Mouse (Mus musculus): Measurements from ENCODE around the gene Pdik1l. TPM values are rescaled to one million over a fixed set of nuclear protein-coding genes. Genes with fewer than 3 reads are reported as not detected.

Gene Pdik1l
- polyA plus RNA-seq, 1 experiment: 12.2 TPM

DNA sequence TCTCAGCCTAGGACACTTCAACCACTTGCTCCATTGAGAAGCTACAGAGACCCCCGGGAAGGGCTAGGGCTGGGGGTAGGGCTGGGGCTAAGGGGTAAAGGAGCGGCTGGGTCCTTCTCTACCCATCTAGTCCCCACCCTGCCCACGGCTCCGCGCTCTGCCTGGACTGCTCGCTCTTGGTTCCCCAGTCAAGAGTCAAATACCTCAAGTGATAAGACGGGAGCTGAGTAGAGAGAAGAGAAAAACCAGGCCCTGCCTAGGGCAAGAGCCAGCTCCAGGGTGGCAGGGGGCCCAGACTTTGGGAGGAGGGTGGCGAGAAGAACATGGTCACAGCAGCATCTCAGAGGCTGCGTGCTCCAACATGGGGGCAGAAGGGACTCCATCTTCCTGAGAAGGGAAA lies 27.8 kb upstream of the Pdik1l start:
- no peak overlapping the region for H3K27ac ChIP-seq (ENCODE audit: insufficient read depth, low read depth, low read length)
- H3K4me3 ChIP-seq (ENCODE audit: insufficient read depth, low read length): no peak overlapping the region
- no peak for TF ChIP-seq POLR2A (IDR thresholded peaks at IDR 0.05; ENCODE audit: borderline replicate concordance, low read depth, low read length)
- TF ChIP-seq CTCF (IDR thresholded peaks at IDR 0.05; ENCODE audit: low read depth, low read length): no peak
- no peaks in the 10 kb centered on the region for H3K4me1 ChIP-seq (ENCODE audit: control insufficient read depth, insufficient read depth, low read length)

- Histone ChIP-seq H3K4me3 (ENCODE audit: insufficient read depth, low read length) (no peak within 1 kb of the TSS), H3K27ac (ENCODE audit: insufficient read depth, low read depth, low read length) (no peak within 1 kb of the TSS), H3K4me1 (ENCODE audit: control insufficient read depth, insufficient read depth, low read length) (no peaks in the 10 kb centered on the region)
- TF ChIP-seq POLR2A (IDR thresholded peaks at IDR 0.05; ENCODE audit: borderline replicate concordance, low read depth, low read length) (no peak), CTCF (IDR thresholded peaks at IDR 0.05; ENCODE audit: low read depth, low read length) (no peak)
These were observed 27.2 kb upstream of the Pdik1l start, which contains the start of gene Trim63 for GRCm38 (mm10) chr4:134314876-134315275. Gene Trim63, plus strand, starts transcription at chr4:134315120.

DNA sequence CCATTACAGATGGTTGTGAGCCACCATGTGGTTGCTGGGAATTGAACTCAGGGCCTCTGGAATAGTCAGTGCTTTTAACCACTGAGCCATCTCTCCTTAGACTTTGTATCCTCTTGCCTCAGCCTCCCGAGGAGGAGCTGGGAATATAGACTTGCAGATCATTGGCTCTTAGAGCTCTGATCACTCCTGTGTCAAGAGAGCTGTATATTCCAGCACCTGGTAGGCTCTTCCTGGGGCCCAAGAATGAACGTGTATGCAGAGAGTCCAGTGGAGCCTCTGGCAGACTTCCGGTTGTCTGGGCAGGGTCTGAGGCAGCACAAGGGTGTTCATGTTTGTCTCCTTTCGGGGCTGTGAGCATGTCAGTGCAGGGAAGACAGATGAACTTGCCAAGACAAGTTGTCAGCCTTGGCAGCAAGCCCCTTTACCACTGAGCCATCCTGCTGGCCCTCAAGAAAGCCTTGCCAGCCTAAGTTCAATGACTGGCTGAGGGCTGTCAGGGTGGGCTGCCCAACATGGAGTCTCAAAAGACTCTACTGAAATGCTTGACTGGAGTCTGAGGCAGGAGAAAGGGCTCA lies 26.5 kb upstream of the Pdik1l start:
- Histone ChIP-seq H3K27ac (ENCODE audit: insufficient read depth, low read depth, low read length) (no peak overlapping the region), H3K4me1 (ENCODE audit: control insufficient read depth, insufficient read depth, low read length) (no peaks in the 10 kb centered on the region), H3K4me3 (ENCODE audit: insufficient read depth, low read length) (no peak overlapping the region)
- TF ChIP-seq CTCF (IDR thresholded peaks at IDR 0.05; ENCODE audit: low read depth, low read length) (no peak), POLR2A (IDR thresholded peaks at IDR 0.05; ENCODE audit: borderline replicate concordance, low read depth, low read length) (no peak)

GRCm38 (mm10) chr4:134312901-134313300 lies 25.2 kb upstream of the Pdik1l start:
- TF ChIP-seq CTCF (IDR thresholded peaks at IDR 0.05; ENCODE audit: low read depth, low read length) (peak; percentile 28; the same call in 1 of the 2 replicates), POLR2A (IDR thresholded peaks at IDR 0.05; ENCODE audit: borderline replicate concordance, low read depth, low read length) (no peak)
- H3K27ac ChIP-seq (ENCODE audit: insufficient read depth, low read depth, low read length): no peak overlapping the region
- peaks cover 5% of the 10 kb centered on the region; the same call in 1 of the 2 replicates for H3K4me1 ChIP-seq (ENCODE audit: control insufficient read depth, insufficient read depth, low read length)
- no peak overlapping the region for H3K4me3 ChIP-seq (ENCODE audit: insufficient read depth, low read length)

- Histone ChIP-seq H3K4me3 (ENCODE audit: insufficient read depth, low read length) (no peak overlapping the region), H3K4me1 (ENCODE audit: control insufficient read depth, insufficient read depth, low read length) (peaks cover 7% of the 10 kb centered on the region), H3K27ac (ENCODE audit: insufficient read depth, low read depth, low read length) (no peak overlapping the region)
- TF ChIP-seq CTCF (IDR thresholded peaks at IDR 0.05; ENCODE audit: low read depth, low read length) (no peak), POLR2A (IDR thresholded peaks at IDR 0.05; ENCODE audit: borderline replicate concordance, low read depth, low read length) (no peak)
These were observed 24.6 kb upstream of the Pdik1l start for GRCm38 (mm10) chr4:134312341-134312740.

GRCm38 (mm10) chr4:134311784-134312183 lies 24.1 kb upstream of the Pdik1l start:
- H3K4me1 ChIP-seq (ENCODE audit: control insufficient read depth, insufficient read depth, low read length): peaks cover 13% of the 10 kb centered on the region
- TF ChIP-seq POLR2A (IDR thresholded peaks at IDR 0.05; ENCODE audit: borderline replicate concordance, low read depth, low read length) (no peak), CTCF (IDR thresholded peaks at IDR 0.05; ENCODE audit: low read depth, low read length) (no peak)
- H3K27ac ChIP-seq (ENCODE audit: insufficient read depth, low read depth, low read length): no peak overlapping the region
- H3K4me3 ChIP-seq (ENCODE audit: insufficient read depth, low read length): no peak overlapping the region

GRCm38 (mm10) chr4:134310656-134311055 lies 23.0 kb upstream of the Pdik1l start:
- Histone ChIP-seq H3K4me3 (ENCODE audit: insufficient read depth, low read length) (no peak overlapping the region), H3K27ac (ENCODE audit: insufficient read depth, low read depth, low read length) (no peak overlapping the region)
- TF ChIP-seq POLR2A (IDR thresholded peaks at IDR 0.05; ENCODE audit: borderline replicate concordance, low read depth, low read length) (no peak), CTCF (IDR thresholded peaks at IDR 0.05; ENCODE audit: low read depth, low read length) (no peak)

DNA sequence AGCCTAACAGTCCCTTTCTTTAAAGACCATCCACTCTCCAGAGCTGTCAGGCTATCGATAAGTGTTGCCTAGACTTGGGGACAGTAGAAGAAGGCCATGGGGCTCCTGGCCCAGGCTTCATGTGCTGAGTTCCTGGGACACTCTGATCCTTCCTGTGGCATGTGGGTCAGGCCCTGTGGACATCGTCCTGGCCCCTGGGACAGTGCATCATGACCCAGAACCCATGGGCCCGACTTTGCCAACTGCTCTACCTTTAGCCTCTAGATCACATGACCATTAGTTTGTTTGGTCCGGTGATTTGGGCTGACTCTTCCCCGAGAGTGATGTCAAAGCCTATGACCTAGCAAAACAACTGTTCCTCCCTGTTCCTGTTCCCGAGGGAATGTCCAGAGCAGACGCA lies 22.4 kb upstream of the Pdik1l start:
- Histone ChIP-seq H3K4me3 (ENCODE audit: insufficient read depth, low read length) (no peak overlapping the region), H3K27ac (ENCODE audit: insufficient read depth, low read depth, low read length) (no peak overlapping the region), H3K4me1 (ENCODE audit: control insufficient read depth, insufficient read depth, low read length) (peaks cover 13% of the 10 kb centered on the region)
- TF ChIP-seq POLR2A (IDR thresholded peaks at IDR 0.05; ENCODE audit: borderline replicate concordance, low read depth, low read length) (no peak), CTCF (IDR thresholded peaks at IDR 0.05; ENCODE audit: low read depth, low read length) (no peak)

More at GRCm38 (mm10) chr4:134310656-134311055, 23.0 kb upstream of the Pdik1l start:
- peaks cover 13% of the 10 kb centered on the region for H3K4me1 ChIP-seq (ENCODE audit: control insufficient read depth, insufficient read depth, low read length)

- Histone ChIP-seq H3K4me1 (ENCODE audit: control insufficient read depth, insufficient read depth, low read length) (peaks cover 13% of the 10 kb centered on the region), H3K4me3 (ENCODE audit: insufficient read depth, low read length) (peak overlapping the region; percentile 17; the same call in 1 of the 2 replicates), H3K27ac (ENCODE audit: insufficient read depth, low read depth, low read length) (peak overlapping the region; percentile 72)
- TF ChIP-seq POLR2A (IDR thresholded peaks at IDR 0.05; ENCODE audit: borderline replicate concordance, low read depth, low read length) (no peak), CTCF (IDR thresholded peaks at IDR 0.05; ENCODE audit: low read depth, low read length) (no peak)
These were observed 19.8 kb upstream of the Pdik1l start for GRCm38 (mm10) chr4:134307367-134308072.

DNA sequence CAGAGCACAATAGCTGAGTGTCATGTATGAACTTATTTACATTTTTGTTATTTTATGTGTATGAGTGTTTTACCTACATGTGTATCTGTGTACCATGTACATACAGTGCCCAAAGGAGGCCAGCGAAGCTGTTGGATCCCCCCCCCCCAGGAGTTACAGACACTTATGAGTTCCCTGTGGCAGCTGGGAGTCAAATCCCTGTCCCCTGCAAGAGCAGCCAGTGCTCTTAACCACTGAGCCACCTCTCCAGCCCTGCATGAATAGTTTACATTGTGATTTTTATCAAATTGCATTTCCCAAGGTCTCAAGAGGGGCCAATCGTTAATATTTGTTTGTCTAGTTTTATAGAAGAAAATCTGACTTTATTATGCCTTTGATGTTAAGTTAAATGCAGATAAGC lies 19.3 kb upstream of the Pdik1l start:
- TF ChIP-seq POLR2A (IDR thresholded peaks at IDR 0.05; ENCODE audit: borderline replicate concordance, low read depth, low read length): no peak
- no peak for TF ChIP-seq CTCF (IDR thresholded peaks at IDR 0.05; ENCODE audit: low read depth, low read length)
- Histone ChIP-seq H3K4me1 (ENCODE audit: control insufficient read depth, insufficient read depth, low read length) (peaks cover 13% of the 10 kb centered on the region), H3K27ac (ENCODE audit: insufficient read depth, low read depth, low read length) (peak overlapping the region; percentile 72), H3K4me3 (ENCODE audit: insufficient read depth, low read length) (0 out of 2 replicates have a peak overlapping the region, but pooled peaks have one; percentile 17)

All from bone marrow macrophage, adult 2 months (primary cell).